Mouse (Mus musculus): Measurements from ENCODE around the gene Ints1. TPM values are rescaled to one million over a fixed set of nuclear protein-coding genes. Genes with fewer than 3 reads are reported as not detected.

The Ints1 gene
- total and polyA plus RNA-seq, 3 experiments, result 35.1 to 40.9 (median 40.2) TPM

GRCm38 (mm10) chr5:139723113-139723512 lies 52.4 kb downstream of the Ints1 start:
- TF ChIP-seq EP300 (IDR thresholded peaks at IDR 0.05; ENCODE audit: insufficient read depth, low read depth, low read length) (no peak), POLR2A (IDR thresholded peaks at IDR 0.05; ENCODE audit: insufficient read depth, low read depth, low read length) (no peak), CTCF (IDR thresholded peaks at IDR 0.05) (no peak)
- Histone ChIP-seq H3K4me1 (ENCODE audit: control insufficient read depth, insufficient read depth, low read length) (peaks cover 15% of the 10 kb centered on the region), H3K9ac (ENCODE audit: low read depth, low read length) (no peak overlapping the region), H3K79me2 (replicated peaks; ENCODE audit: control insufficient read depth, insufficient read depth, low read length) (no peaks in the 10 kb centered on the region), H3K36me3 (ENCODE audit: control insufficient read depth, insufficient read depth, low read length) (no peaks in the 10 kb centered on the region), H3K27me3 (ENCODE audit: control insufficient read depth, insufficient read depth, low read length) (no peaks in the 10 kb centered on the region), H3K27ac (no peak overlapping the region), H3K4me3 (no peak overlapping the region)
- 48% methylated on average over 9 of the region's 9 CpGs for WGBS
- intact Hi-C loops (cut with DNase I), result no loop called here
- peak in 1 of 2 experiments; percentile 21 for DNase-seq

GRCm38 (mm10) chr5:139722709-139723108 lies 52.8 kb downstream of the Ints1 start:
- 58% methylated on average over 6 of the region's 6 CpGs for WGBS
- intact Hi-C loops (cut with DNase I), result no loop called here
- Histone ChIP-seq H3K27ac (no peak overlapping the region), H3K27me3 (ENCODE audit: control insufficient read depth, insufficient read depth, low read length) (no peaks in the 10 kb centered on the region), H3K9ac (ENCODE audit: low read depth, low read length) (no peak overlapping the region), H3K4me1 (ENCODE audit: control insufficient read depth, insufficient read depth, low read length) (peaks cover 15% of the 10 kb centered on the region), H3K36me3 (ENCODE audit: control insufficient read depth, insufficient read depth, low read length) (no peaks in the 10 kb centered on the region), H3K4me3 (no peak overlapping the region), H3K79me2 (replicated peaks; ENCODE audit: control insufficient read depth, insufficient read depth, low read length) (no peaks in the 10 kb centered on the region)
- DNase-seq, result no peak
- TF ChIP-seq POLR2A (IDR thresholded peaks at IDR 0.05; ENCODE audit: insufficient read depth, low read depth, low read length), result no peak
- 0 out of 2 replicates have a peak, but pooled peaks have one; percentile 14 for TF ChIP-seq CTCF (IDR thresholded peaks at IDR 0.05)

GRCm38 (mm10) chr5:139718949-139719348 lies 56.5 kb downstream of the Ints1 start:
- no peak overlapping the region for H3K9ac ChIP-seq (ENCODE audit: low read depth, low read length)
- no peak overlapping the region for H3K27ac ChIP-seq
- no peaks in the 10 kb centered on the region for H3K36me3 ChIP-seq (ENCODE audit: control insufficient read depth, insufficient read depth, low read length)
- no peak overlapping the region for H3K4me3 ChIP-seq
- WGBS, result 73% methylated on average over 7 of the region's 7 CpGs
- no peak for DNase-seq
- H3K4me1 ChIP-seq (ENCODE audit: control insufficient read depth, insufficient read depth, low read length), result peaks cover 3% of the 10 kb centered on the region
- TF ChIP-seq CTCF (IDR thresholded peaks at IDR 0.05) (no peak), POLR2A (IDR thresholded peaks at IDR 0.05; ENCODE audit: insufficient read depth, low read depth, low read length) (no peak), EP300 (IDR thresholded peaks at IDR 0.05; ENCODE audit: insufficient read depth, low read depth, low read length) (no peak)
- intact Hi-C loops (cut with DNase I), result no loop called here
- no peaks in the 10 kb centered on the region for H3K27me3 ChIP-seq (ENCODE audit: control insufficient read depth, insufficient read depth, low read length)
- H3K79me2 ChIP-seq (replicated peaks; ENCODE audit: control insufficient read depth, insufficient read depth, low read length), result no peaks in the 10 kb centered on the region

GRCm38 (mm10) chr5:139718540-139718939 lies 56.9 kb downstream of the Ints1 start:
- no peaks in the 10 kb centered on the region for H3K27me3 ChIP-seq (ENCODE audit: control insufficient read depth, insufficient read depth, low read length)
- TF ChIP-seq EP300 (IDR thresholded peaks at IDR 0.05; ENCODE audit: insufficient read depth, low read depth, low read length) (no peak), CTCF (IDR thresholded peaks at IDR 0.05) (no peak), POLR2A (IDR thresholded peaks at IDR 0.05; ENCODE audit: insufficient read depth, low read depth, low read length) (no peak)
- no peak overlapping the region for H3K9ac ChIP-seq (ENCODE audit: low read depth, low read length)
- H3K36me3 ChIP-seq (ENCODE audit: control insufficient read depth, insufficient read depth, low read length), result no peaks in the 10 kb centered on the region
- H3K27ac ChIP-seq, result no peak overlapping the region
- peaks cover 3% of the 10 kb centered on the region for H3K4me1 ChIP-seq (ENCODE audit: control insufficient read depth, insufficient read depth, low read length)
- intact Hi-C loops (cut with DNase I), result no loop called here
- peak in 1 of 2 experiments; percentile 15 for DNase-seq
- H3K79me2 ChIP-seq (replicated peaks; ENCODE audit: control insufficient read depth, insufficient read depth, low read length), result no peaks in the 10 kb centered on the region
- no peak overlapping the region for H3K4me3 ChIP-seq
- WGBS, result 58% methylated on average over 6 of the region's 6 CpGs

- Histone ChIP-seq H3K27me3 (ENCODE audit: control insufficient read depth, insufficient read depth, low read length) (no peaks in the 10 kb centered on the region), H3K4me1 (ENCODE audit: control insufficient read depth, insufficient read depth, low read length) (no peaks in the 10 kb centered on the region), H3K79me2 (replicated peaks; ENCODE audit: control insufficient read depth, insufficient read depth, low read length) (no peaks in the 10 kb centered on the region), H3K9ac (ENCODE audit: low read depth, low read length) (no peak overlapping the region), H3K27ac (no peak overlapping the region), H3K4me3 (no peak overlapping the region), H3K36me3 (ENCODE audit: control insufficient read depth, insufficient read depth, low read length) (no peaks in the 10 kb centered on the region)
- intact Hi-C loops (cut with DNase I), result loop anchor here (1.0 kb wide), 2 partner anchors 28 to 33 kb away; no protein-coding TSS in a partner anchor
- DNase-seq, result peak; percentile 64 to 69
- 99% methylated on average over 2 of the region's 2 CpGs for WGBS
- TF ChIP-seq EP300 (IDR thresholded peaks at IDR 0.05; ENCODE audit: insufficient read depth, low read depth, low read length), result peak; percentile 94
- 0 out of 2 replicates have a peak, but pooled peaks have one; percentile 100 for TF ChIP-seq CTCF (IDR thresholded peaks at IDR 0.05)
- no peak for TF ChIP-seq POLR2A (IDR thresholded peaks at IDR 0.05; ENCODE audit: insufficient read depth, low read depth, low read length)
Measured at GRCm38 (mm10) chr5:139717723-139718122, 57.8 kb downstream of the Ints1 start.

GRCm38 (mm10) chr5:139706496-139706895 lies 69.0 kb downstream of the Ints1 start:
- WGBS, result 89% methylated on average over 10 of the region's 10 CpGs
- no peak overlapping the region for H3K4me3 ChIP-seq
- no peaks in the 10 kb centered on the region for H3K36me3 ChIP-seq (ENCODE audit: control insufficient read depth, insufficient read depth, low read length)
- TF ChIP-seq CTCF (IDR thresholded peaks at IDR 0.05) (no peak), EP300 (IDR thresholded peaks at IDR 0.05; ENCODE audit: insufficient read depth, low read depth, low read length) (no peak), POLR2A (IDR thresholded peaks at IDR 0.05; ENCODE audit: insufficient read depth, low read depth, low read length) (no peak)
- no peak overlapping the region for H3K27ac ChIP-seq
- no peak for DNase-seq
- H3K79me2 ChIP-seq (replicated peaks; ENCODE audit: control insufficient read depth, insufficient read depth, low read length), result no peaks in the 10 kb centered on the region
- H3K9ac ChIP-seq (ENCODE audit: low read depth, low read length), result no peak overlapping the region
- H3K27me3 ChIP-seq (ENCODE audit: control insufficient read depth, insufficient read depth, low read length), result no peaks in the 10 kb centered on the region
- intact Hi-C loops (cut with DNase I), result no loop called here
- no peaks in the 10 kb centered on the region for H3K4me1 ChIP-seq (ENCODE audit: control insufficient read depth, insufficient read depth, low read length)
